ENCODE assay signal across 23 mouse cellular contexts in genomic region chr2:69518307-69518706, GRCm38 (mm10).
"Had no signal": no experiment of that assay in that cellular context is flagged by ENCODE, and none has a peak within 500 bp of the region (broad histone marks: within the 10 kb centered on the region; RNA-seq: fewer than 3 reads in every experiment).

No protein-coding gene starts in this region.

- ATAC-seq: midbrain, embryonic 13.5 days had no signal

- H3K4me1 ChIP-seq: liver, embryonic 13.5 days; megakaryocyte, embryonic 14.5 days; midbrain, embryonic 10.5 days; midbrain, embryonic 13.5 days; neural tube, embryonic 12.5 days; neural tube, embryonic 15.5 days; stomach, embryonic 15.5 days had no signal

- H3K9me3 ChIP-seq: liver, embryonic 13.5 days; midbrain, embryonic 13.5 days; neural tube, embryonic 12.5 days; neural tube, embryonic 15.5 days; stomach, embryonic 15.5 days had no signal

- H3K4me3 ChIP-seq: layer of hippocampus, adult 2 months; left cerebral cortex, adult 2 months; liver, embryonic 13.5 days; megakaryocyte, embryonic 14.5 days; midbrain, embryonic 10.5 days; midbrain, embryonic 13.5 days; neural tube, embryonic 12.5 days; neural tube, embryonic 15.5 days; stomach, embryonic 15.5 days had no signal

- H3K27me3 ChIP-seq: liver, embryonic 13.5 days; megakaryocyte, embryonic 14.5 days; midbrain, embryonic 13.5 days; neural tube, embryonic 12.5 days; neural tube, embryonic 15.5 days; stomach, embryonic 15.5 days had no signal

- H3K27ac ChIP-seq: kidney, postnatal 0 days; layer of hippocampus, adult 2 months; left cerebral cortex, adult 2 months; liver, embryonic 13.5 days; midbrain, embryonic 10.5 days; midbrain, embryonic 13.5 days; neural tube, embryonic 12.5 days; neural tube, embryonic 15.5 days; stomach, embryonic 15.5 days had no signal

- H3K36me3 ChIP-seq: liver, embryonic 13.5 days; neural tube, embryonic 12.5 days; neural tube, embryonic 15.5 days; stomach, embryonic 15.5 days had no signal

- H3K9ac ChIP-seq: liver, embryonic 13.5 days; midbrain, embryonic 13.5 days; neural tube, embryonic 12.5 days; neural tube, embryonic 15.5 days; stomach, embryonic 15.5 days had no signal

- H3K4me2 ChIP-seq: liver, embryonic 13.5 days; midbrain, embryonic 13.5 days; neural tube, embryonic 12.5 days; neural tube, embryonic 15.5 days; stomach, embryonic 15.5 days had no signal

- DNase-seq: kidney, adult 18-20 months; kidney, adult 9 months; kidney, postnatal 25 days; layer of hippocampus, adult 9-11 months; layer of hippocampus, postnatal 36 days; liver, embryonic 13.5 days; lung, adult 2 months; lung, postnatal 14 days; lung, postnatal 4 days; right cerebral cortex, adult 18-20 months; right cerebral cortex, postnatal 14 days; right cerebral cortex, postnatal 4 days; spleen, adult 18-20 months; thymus, postnatal 25 days had no signal
